Mouse (Mus musculus) liver, embryonic 14.5 days (tissue): ENCODE measurements at regions not wholly inside any gene's neighbourhood (a gene's known extent, or its start where the extent isn't known, plus 50 kb on each side); places are given as distances from the start of the nearest gene placed in this dataset.

Experiments
- ATAC-seq: fragments of 200-750 bp; cut with Nextera tagmentation; 2 replicates; pipeline ENCODE4 v1.8.0; 2017; ENCODE audit warnings: moderate number of reproducible peaks, mild to moderate bottlenecking, moderate library complexity; ENCODE audit not compliant: insufficient read depth
- DNase-seq, 3 experiments: peaks; one replicate each; pipeline ENCODE4 v3.0.0-alpha.2; 2012 to 2013; ENCODE audit warnings: low read depth in 3 of 3, low spot score in 3 of 3
- H3K27ac ChIP-seq: fragments of 300-500 bp; sonication (generic); 2 replicates; pipeline ENCODE4 v1.5.1; 2014; ENCODE audit warnings: moderate library complexity, mild to moderate bottlenecking, control low read depth, inconsistent platforms
- H3K27me3 ChIP-seq: fragments of 300-500 bp; sonication (generic); 2 replicates; pipeline ENCODE4 v1.6.1; 2014; ENCODE audit warnings: mild to moderate bottlenecking, low read length, moderate library complexity; ENCODE audit not compliant: control insufficient read depth, insufficient read depth
- H3K36me3 ChIP-seq: fragments of 300-500 bp; sonication (generic); replicated peaks from 2 replicates; pipeline ENCODE4 v1.6.1; 2014; ENCODE audit warnings: low read depth; ENCODE audit not compliant: control insufficient read depth, insufficient read depth
- H3K4me1 ChIP-seq, 2 experiments: fragments of 200-500 bp in 1 of 2; fragments of 300-500 bp in 1 of 2; sonication (generic) in 1 of 2; replicated peaks; 2 replicates each; pipeline ENCODE4 v1.6.1; 2012 to 2014; ENCODE audit warnings: antibody characterized with exemption in 1 of 2, inconsistent platforms in 1 of 2, low read length in 1 of 2; ENCODE audit not compliant: control insufficient read depth in 2 of 2, insufficient read depth in 2 of 2
- H3K4me2 ChIP-seq: fragments of 300-500 bp; sonication (generic); 2 replicates; pipeline ENCODE4 v1.6.1; 2014; ENCODE audit warnings: low read depth, mild to moderate bottlenecking, control low read depth, moderate library complexity
- H3K4me3 ChIP-seq, 2 experiments: fragments of 200-500 bp in 1 of 2; fragments of 300-500 bp in 1 of 2; sonication (generic) in 1 of 2; 2 replicates each; pipeline ENCODE4 v1.5.1; 2012 to 2014; ENCODE audit warnings: low read depth in 2 of 2, low read length in 2 of 2, mild to moderate bottlenecking in 2 of 2, control low read depth in 1 of 2, inconsistent platforms in 1 of 2, moderate library complexity in 1 of 2; ENCODE audit not compliant: insufficient read depth in 1 of 2
- H3K9ac ChIP-seq: fragments of 300-500 bp; sonication (generic); replicated peaks from 2 replicates; pipeline ENCODE4 v1.6.1; 2014; ENCODE audit warnings: mild to moderate bottlenecking, control low read depth, moderate library complexity
- H3K9me3 ChIP-seq: fragments of 300-500 bp; sonication (generic); 2 replicates; pipeline ENCODE4 v1.6.1; 2016; ENCODE audit warnings: low read length, mixed read lengths; ENCODE audit not compliant: control insufficient read depth
- CTCF ChIP-seq: IDR thresholded peaks from 2 replicates; pipeline ENCODE4 v1.5.1; 2016; ENCODE audit warnings: antibody characterized with exemption, low read depth, control low read depth
- EP300 ChIP-seq: IDR thresholded peaks from 2 replicates; pipeline ENCODE4 v1.6.1; 2016; ENCODE audit warnings: antibody characterized with exemption, low read depth
- WGBS: fragments of 180-500 bp; shearing (Covaris S2); extraction: QIAGEN DNeasy Blood & Tissue Kit; methylation state at CpG from one replicate; pipeline ENCODE4 v1.1.7; 2014; ENCODE audit not compliant: insufficient replicate concordance; 5-methylcytosine and 5-hydroxymethylcytosine counted together

GRCm38 (mm10) chr12:25533709-25534619 is 437.0 kb upstream of the Id2 start:
- H3K4me2 ChIP-seq = no peak overlapping the region
- no peak overlapping the region for H3K27ac ChIP-seq
- no peaks in the 10 kb centered on the region for H3K9me3 ChIP-seq
- DNase-seq = no peak
- no peak overlapping the region for H3K4me3 ChIP-seq
- 55% methylated on average over 10 of the region's 10 CpGs for WGBS
- no peaks in the 10 kb centered on the region for H3K27me3 ChIP-seq
- no peaks in the 10 kb centered on the region for H3K36me3 ChIP-seq
- no peak overlapping the region for H3K9ac ChIP-seq
- H3K4me1 ChIP-seq = no peaks in the 10 kb centered on the region
- ATAC-seq = no peak
- TF ChIP-seq CTCF (no peak), EP300 (no peak)

GRCm38 (mm10) chr12:25530483-25530882 is 433.5 kb upstream of the Id2 start:
- Histone ChIP-seq H3K4me1 (no peaks in the 10 kb centered on the region), H3K9me3 (no peaks in the 10 kb centered on the region), H3K27ac (no peak overlapping the region), H3K4me3 (no peak overlapping the region), H3K9ac (no peak overlapping the region), H3K4me2 (no peak overlapping the region), H3K27me3 (no peaks in the 10 kb centered on the region), H3K36me3 (no peaks in the 10 kb centered on the region)
- TF ChIP-seq EP300 = no peak
- TF ChIP-seq CTCF = no peak
- DNase-seq (no peak), ATAC-seq (no peak)
- WGBS = 49% methylated on average over 3 of the region's 3 CpGs

GRCm38 (mm10) chr12:25529537-25529936 is 432.6 kb upstream of the Id2 start:
- ATAC-seq (no peak), DNase-seq (no peak)
- no peaks in the 10 kb centered on the region for H3K4me1 ChIP-seq
- no peaks in the 10 kb centered on the region for H3K27me3 ChIP-seq
- no peak overlapping the region for H3K4me2 ChIP-seq
- no peaks in the 10 kb centered on the region for H3K9me3 ChIP-seq
- no peaks in the 10 kb centered on the region for H3K36me3 ChIP-seq
- no peak for TF ChIP-seq EP300
- no peak for TF ChIP-seq CTCF
- H3K27ac ChIP-seq = no peak overlapping the region
- no peak overlapping the region for H3K4me3 ChIP-seq
- WGBS = 26% methylated on average over 3 of the region's 3 CpGs
- H3K9ac ChIP-seq = no peak overlapping the region

GRCm38 (mm10) chr12:25526639-25527038 is 429.7 kb upstream of the Id2 start:
- Histone ChIP-seq H3K4me2 (no peak overlapping the region), H3K9me3 (no peaks in the 10 kb centered on the region), H3K9ac (no peak overlapping the region), H3K36me3 (no peaks in the 10 kb centered on the region), H3K27ac (no peak overlapping the region), H3K4me1 (no peaks in the 10 kb centered on the region), H3K27me3 (no peaks in the 10 kb centered on the region), H3K4me3 (no peak overlapping the region)
- 73% methylated on average over 11 of the region's 11 CpGs for WGBS
- ATAC-seq (no peak), DNase-seq (no peak)
- no peak for TF ChIP-seq CTCF
- TF ChIP-seq EP300 = no peak

DNA sequence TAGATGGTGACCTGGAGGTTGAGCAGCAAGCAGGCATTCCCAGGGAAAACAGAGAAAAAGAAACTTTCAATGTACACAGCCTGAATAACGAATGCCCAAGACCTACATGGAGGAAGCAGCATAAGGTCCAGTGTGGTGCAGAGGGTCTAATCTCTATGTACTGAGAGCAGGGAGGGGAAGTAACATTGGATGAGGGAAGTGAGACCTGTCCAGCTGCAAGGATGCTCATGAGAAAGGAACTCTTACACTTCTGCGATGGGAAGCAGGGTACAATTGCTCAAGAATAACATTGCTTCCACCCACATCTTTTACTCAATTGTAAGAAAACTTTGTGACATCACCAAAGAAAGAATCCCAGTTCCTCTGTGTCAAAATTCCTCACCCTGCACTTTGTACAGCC is 419.8 kb upstream of the Id2 start:
- Histone ChIP-seq H3K4me1 (no peaks in the 10 kb centered on the region), H3K27ac (no peak overlapping the region), H3K4me2 (no peak overlapping the region), H3K9me3 (no peaks in the 10 kb centered on the region), H3K27me3 (no peaks in the 10 kb centered on the region), H3K4me3 (no peak overlapping the region), H3K9ac (no peak overlapping the region), H3K36me3 (no peaks in the 10 kb centered on the region)
- no peak for ATAC-seq
- no peak for TF ChIP-seq EP300
- no peak for TF ChIP-seq CTCF
- DNase-seq = no peak
- 27% methylated on average over 2 of the region's 2 CpGs for WGBS
